Mouse (Mus musculus): Measurements from ENCODE around the gene Rere.

The Rere gene

DNA sequence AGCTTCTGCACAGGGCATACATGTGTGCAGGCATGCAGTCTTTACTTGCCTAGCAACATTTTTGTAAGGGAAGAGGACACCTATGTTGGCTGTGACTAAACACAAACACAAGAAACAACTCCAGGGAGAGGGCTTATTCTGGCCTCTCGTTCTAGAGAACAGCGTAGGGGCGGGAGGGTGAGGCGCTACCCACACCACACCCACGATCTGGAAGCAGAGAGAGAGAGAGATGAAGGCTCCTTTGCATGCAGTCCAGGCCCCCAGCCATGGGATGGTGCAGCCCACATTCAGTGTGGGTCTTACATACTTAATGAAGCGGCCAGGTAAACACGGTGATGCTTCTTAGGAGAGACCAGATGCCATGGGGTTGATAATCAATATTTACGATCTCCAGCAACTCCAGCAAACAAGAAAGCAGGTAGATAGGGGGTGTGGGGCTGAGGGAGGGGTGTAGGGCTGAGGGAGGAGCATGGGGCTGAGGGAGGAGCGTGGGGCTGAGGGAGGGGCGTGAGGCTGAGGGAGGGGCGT is 371.7 kb downstream of the Rere start:
- no peak for DNase-seq (ENCODE audit: low read depth, low spot score)

DNA sequence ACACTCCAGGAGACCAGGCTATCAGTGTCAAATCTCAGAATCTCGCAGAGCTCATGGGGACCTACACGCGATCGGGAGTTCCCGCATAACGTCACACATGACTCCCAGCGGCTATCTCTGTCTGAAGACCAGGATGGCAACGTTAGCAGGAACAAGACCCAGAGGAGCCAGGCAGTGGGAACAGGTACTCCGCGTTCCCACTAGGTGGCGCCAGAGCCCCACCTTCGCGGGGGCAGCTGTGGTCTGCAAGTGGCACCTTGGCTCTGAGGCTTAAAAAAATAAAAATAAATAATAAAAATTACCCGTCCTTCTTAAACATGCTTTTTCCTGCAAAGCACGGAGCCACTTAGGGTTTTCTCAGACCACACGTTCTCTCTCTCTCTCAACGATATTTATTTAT is 374.5 kb downstream of the Rere start:
- DNase-seq (ENCODE audit: low read depth, low spot score) = no peak

DNA sequence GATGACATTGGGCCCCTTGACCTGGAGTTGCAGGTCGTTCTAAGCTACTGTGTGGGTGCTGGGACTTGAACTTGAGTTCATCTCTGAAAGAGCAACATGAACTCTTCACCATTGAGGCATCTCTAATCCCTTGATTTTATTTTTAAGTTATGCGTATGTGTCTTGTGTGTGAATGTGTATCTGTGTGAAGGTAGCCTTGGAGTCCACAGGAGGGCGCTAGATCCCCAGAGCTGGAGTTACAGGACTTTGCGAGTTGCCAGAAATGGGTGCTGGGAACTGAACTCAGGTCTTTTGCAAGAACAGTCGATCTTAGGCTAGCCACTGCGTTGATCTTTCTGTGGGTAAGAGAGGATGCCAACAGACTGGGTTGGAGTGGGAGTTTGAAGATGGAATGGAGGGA is 375.1 kb downstream of the Rere start:
- DNase-seq (ENCODE audit: low read depth, low spot score) = no peak

DNA sequence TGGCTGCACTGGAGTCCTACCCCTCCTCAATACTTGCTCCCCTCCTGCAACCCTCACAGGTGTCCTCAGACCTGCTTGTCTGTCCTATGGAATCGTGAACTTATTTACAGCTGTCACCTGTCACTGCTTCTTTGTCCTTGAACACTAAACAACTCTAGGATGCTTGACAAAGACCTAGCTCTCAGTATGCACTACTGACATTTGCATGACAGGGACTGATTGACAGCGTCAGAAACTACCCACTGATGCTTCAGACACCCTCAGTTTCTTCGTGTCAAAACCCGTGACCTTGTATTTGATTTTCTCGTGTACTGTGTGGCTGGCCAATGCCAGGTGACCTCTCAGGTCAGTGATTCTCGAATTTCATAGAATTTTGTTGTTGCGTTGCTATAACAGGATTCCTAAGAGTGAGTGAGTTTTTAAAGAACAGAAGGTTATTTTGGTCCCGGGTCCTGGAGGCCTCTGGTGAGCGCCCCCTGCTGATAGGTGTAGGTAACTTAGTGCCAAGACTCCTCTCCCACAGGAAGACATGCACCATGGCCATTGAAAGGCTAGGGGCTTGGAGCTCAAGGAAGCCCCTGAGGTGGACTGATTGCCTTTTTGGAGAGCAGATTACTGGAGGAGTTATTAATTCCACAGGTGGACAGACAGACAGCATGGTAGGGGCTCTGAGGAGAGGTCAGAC is 378.6 kb downstream of the Rere start:
- DNase-seq (ENCODE audit: low read depth, low spot score) = no peak

DNA sequence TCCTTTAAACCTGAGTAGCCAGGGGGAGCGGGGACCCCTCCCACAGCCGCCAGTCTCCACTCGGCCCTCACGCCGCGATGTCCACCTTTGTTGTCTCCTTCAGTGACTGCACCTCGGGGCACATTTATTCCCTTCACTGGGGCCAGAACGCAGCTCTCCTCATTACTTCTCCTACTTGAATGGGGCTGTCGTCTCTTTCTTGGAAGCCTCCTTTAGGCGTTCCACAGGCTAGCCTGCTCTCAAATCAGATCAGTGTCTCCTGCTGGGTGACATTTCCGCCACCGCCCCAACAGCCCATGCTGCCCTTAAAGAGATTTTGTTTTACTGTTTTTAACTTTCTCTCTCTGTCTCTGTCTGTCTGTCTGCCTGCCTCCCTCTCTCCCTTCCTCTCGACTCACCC is 380.4 kb downstream of the Rere start:
- DNase-seq (ENCODE audit: low read depth, low spot score) = no peak

GRCm38 (mm10) chr4:150663192-150663591 is 381.7 kb downstream of the Rere start:
- DNase-seq (ENCODE audit: low read depth, low spot score) = no peak

- no peak for DNase-seq (ENCODE audit: low read depth, low spot score)
Measured at GRCm38 (mm10) chr4:150664726-150665125, 383.3 kb downstream of the Rere start.

- no peak for DNase-seq (ENCODE audit: low read depth, low spot score)
Measured at GRCm38 (mm10) chr4:150665806-150666205, 384.4 kb downstream of the Rere start.

Data from brain, embryonic 18.5 days (tissue).